Mouse (Mus musculus) CH12.LX (cell line): Measurements from ENCODE around the gene Uox. TPM values are rescaled to one million over a fixed set of nuclear protein-coding genes. Genes with fewer than 3 reads are reported as not detected.

Source experiments
- DNase-seq: peaks from one replicate; pipeline ENCODE4 v3.0.0-alpha.2; 2013; ENCODE audit errors: extremely low read depth
- H3K27ac ChIP-seq: 2 replicates; pipeline ENCODE4 v1.5.1; 2012; ENCODE audit warnings: low read depth, mild to moderate bottlenecking, control low read depth, moderate library complexity; ENCODE audit not compliant: insufficient read depth
- H3K27me3 ChIP-seq: replicated peaks from 2 replicates; pipeline ENCODE3; 2012; ENCODE audit warnings: inconsistent platforms
- H3K36me3 ChIP-seq, 2 experiments: replicated peaks in 1 of 2; 2 replicates each; pipeline versions ENCODE3 to v1.6.1; 2012; ENCODE audit warnings: inconsistent platforms in 1 of 2, low read length in 1 of 2, mild to moderate bottlenecking in 1 of 2, mixed read lengths in 1 of 2, moderate library complexity in 1 of 2; ENCODE audit not compliant: control insufficient read depth in 1 of 2, insufficient read depth in 1 of 2
- H3K4me1 ChIP-seq, 2 experiments: 2 replicates each; pipeline ENCODE4 v1.6.1; 2012; ENCODE audit warnings: inconsistent platforms in 1 of 2, moderate library complexity in 1 of 2; ENCODE audit not compliant: insufficient read depth in 2 of 2, control insufficient read depth in 1 of 2
- H3K4me2 ChIP-seq: 2 replicates; pipeline ENCODE4 v1.6.1; 2012; ENCODE audit warnings: low read depth, mild to moderate bottlenecking, control low read depth; ENCODE audit not compliant: poor library complexity, insufficient read depth, severe bottlenecking
- H3K4me3 ChIP-seq, 3 experiments: fragments of 150-350 bp in 1 of 3; sonication (generic) in 1 of 3; replicated peaks in 1 of 3; 2 replicates each; pipeline versions ENCODE3 to v1.5.1; 2011 to 2012; ENCODE audit warnings: low read depth in 2 of 3, low read length in 2 of 3, mild to moderate bottlenecking in 2 of 3, moderate library complexity in 2 of 3, control low read depth in 1 of 3, improper control_type of control experiment in 1 of 3, inconsistent platforms in 1 of 3, mixed read lengths in 1 of 3; ENCODE audit not compliant: poor library complexity in 1 of 3
- H3K79me2 ChIP-seq: replicated peaks from 2 replicates; pipeline ENCODE4 v1.6.1; 2012; ENCODE audit warnings: mild to moderate bottlenecking, moderate library complexity; ENCODE audit not compliant: control insufficient read depth, poor library complexity, insufficient read depth, severe bottlenecking; ENCODE audit errors: extremely low read depth
- H3K9ac ChIP-seq: 2 replicates; pipeline ENCODE4 v1.6.1; 2012; ENCODE audit warnings: low read depth, mild to moderate bottlenecking, control low read depth, moderate library complexity; ENCODE audit not compliant: insufficient read depth
- H3K9me3 ChIP-seq: replicated peaks from 2 replicates; pipeline ENCODE3; 2012; ENCODE audit warnings: low read length, inconsistent platforms, mixed read lengths
- BHLHE40 ChIP-seq: IDR thresholded peaks from 2 replicates; pipeline ENCODE4 v1.6.1; 2011; ENCODE audit warnings: mild to moderate bottlenecking, low read depth, low read length, improper control_type of control experiment
- CHD1 ChIP-seq: IDR thresholded peaks from 2 replicates; pipeline ENCODE4 v1.6.1; 2012; ENCODE audit warnings: low read depth, low read length, improper control_type of control experiment, inconsistent platforms
- CHD2 ChIP-seq: IDR thresholded peaks from 2 replicates; pipeline ENCODE4 v1.6.1; 2011; ENCODE audit warnings: low read length, improper control_type of control experiment
- CTCF ChIP-seq, 2 experiments: IDR thresholded peaks in 1 of 2; conservative IDR thresholded peaks in 1 of 2; 2 replicates each; pipeline ENCODE4 v1.5.1; 2011 to 2012; ENCODE audit warnings: low read depth in 2 of 2, low read length in 2 of 2, improper control_type of control experiment in 1 of 2, inconsistent platforms in 1 of 2, mild to moderate bottlenecking in 1 of 2, moderate library complexity in 1 of 2
- GABPA ChIP-seq: IDR thresholded peaks from 2 replicates; pipeline ENCODE4 v1.6.1; 2012; ENCODE audit warnings: low read depth, low read length, improper control_type of control experiment, inconsistent platforms; ENCODE audit not compliant: insufficient replicate concordance
- IRF4 ChIP-seq: IDR thresholded peaks from 2 replicates; pipeline ENCODE4 v1.6.1; 2014; ENCODE audit warnings: low read depth, mild to moderate bottlenecking, inconsistent platforms, low read length, improper control_type of control experiment
- JUND ChIP-seq: conservative IDR thresholded peaks from 2 replicates; pipeline ENCODE4 v1.6.1; 2011; ENCODE audit warnings: low read depth, low read length, improper control_type of control experiment
- MAFK ChIP-seq: IDR thresholded peaks from 2 replicates; pipeline ENCODE4 v1.6.1; 2011; ENCODE audit warnings: low read length, improper control_type of control experiment; ENCODE audit not compliant: insufficient replicate concordance
- MEF2A ChIP-seq: IDR thresholded peaks from 2 replicates; pipeline ENCODE4 v1.6.1; 2014; ENCODE audit warnings: low read depth, mild to moderate bottlenecking, inconsistent platforms, low read length, improper control_type of control experiment, borderline replicate concordance
- MXI1 ChIP-seq: IDR thresholded peaks from 2 replicates; pipeline ENCODE4 v1.6.1; 2011; ENCODE audit warnings: mild to moderate bottlenecking, low read depth, low read length, improper control_type of control experiment
- NELFE ChIP-seq: IDR thresholded peaks from 2 replicates; pipeline ENCODE4 v1.6.1; 2011; ENCODE audit warnings: low read depth, low read length, improper control_type of control experiment
- NRF1 ChIP-seq: IDR thresholded peaks from 2 replicates; pipeline ENCODE4 v1.6.1; 2014; ENCODE audit warnings: low read depth, mild to moderate bottlenecking, inconsistent platforms, low read length, improper control_type of control experiment, moderate library complexity
- PAX5 ChIP-seq: IDR thresholded peaks from 2 replicates; pipeline ENCODE4 v1.6.1; 2012; ENCODE audit warnings: low read length, inconsistent platforms, mixed read lengths
- POLR2AphosphoS2 ChIP-seq: IDR thresholded peaks from 2 replicates; pipeline ENCODE4 v1.6.1; 2011; ENCODE audit warnings: low read depth, low read length, improper control_type of control experiment
- RAD21 ChIP-seq: IDR thresholded peaks from 2 replicates; pipeline ENCODE4 v1.6.1; 2011; ENCODE audit warnings: low read depth, mild to moderate bottlenecking, low read length, improper control_type of control experiment, moderate library complexity
- RCOR1 ChIP-seq: conservative IDR thresholded peaks from 2 replicates; pipeline ENCODE4 v1.6.1; 2012; ENCODE audit warnings: low read depth, mild to moderate bottlenecking, inconsistent platforms, low read length, improper control_type of control experiment
- SIN3A ChIP-seq: IDR thresholded peaks from 2 replicates; pipeline ENCODE4 v1.6.1; 2012; ENCODE audit warnings: low read length, improper control_type of control experiment, inconsistent platforms
- TBP ChIP-seq: conservative IDR thresholded peaks from 2 replicates; pipeline ENCODE4 v1.6.1; 2011; ENCODE audit warnings: low read depth, low read length, improper control_type of control experiment
- UBTF ChIP-seq: IDR thresholded peaks from 2 replicates; pipeline ENCODE4 v1.6.1; 2012; ENCODE audit warnings: low read depth, mild to moderate bottlenecking, inconsistent platforms, low read length, improper control_type of control experiment, moderate library complexity
- ZC3H11A ChIP-seq: IDR thresholded peaks from 2 replicates; pipeline ENCODE4 v1.6.1; 2012; ENCODE audit warnings: low read depth, mild to moderate bottlenecking, inconsistent platforms, low read length, improper control_type of control experiment
- ZKSCAN1 ChIP-seq: IDR thresholded peaks from 2 replicates; pipeline ENCODE4 v1.6.1; 2012; ENCODE audit warnings: low read depth, inconsistent platforms, low read length, improper control_type of control experiment, borderline replicate concordance
- ZMIZ1 ChIP-seq: IDR thresholded peaks from 2 replicates; pipeline ENCODE4 v1.6.1; 2012; ENCODE audit warnings: low read depth, mild to moderate bottlenecking, inconsistent platforms, low read length, improper control_type of control experiment
- ZNF384 ChIP-seq: IDR thresholded peaks from 2 replicates; pipeline ENCODE4 v1.6.1; 2012; ENCODE audit warnings: low read depth, low read length, improper control_type of control experiment, inconsistent platforms
- dilution Hi-C: fragments of 300-500 bp; cut with MboI; formaldehyde crosslinking; loops from 2 replicates; pipeline ENCODE4 v1.14.3; 2020; ENCODE audit warnings: low sequenced_read_pairs; ENCODE audit not compliant: extremely low pct_unique_long_range_greater_than_20kb, extremely low pct_ligation_motif_present
- in situ Hi-C: fragments of 300-500 bp; cut with MboI; formaldehyde crosslinking; loops from 3 replicates; pipeline ENCODE4 v1.14.3; 2019; ENCODE audit warnings: low sequenced_read_pairs, low pct_ligation_motif_present, low pct_unique_long_range_greater_than_20kb, mixed read lengths
- polyA plus RNA-seq: library from polyadenylated mRNA; unstranded; fragments of >175 nt; gene quantifications from 2 replicates; pipeline ENCODE4 v1.2.1, GENCODE M21; 2012; ENCODE audit warnings: low read depth; ENCODE audit not compliant: insufficient read length
- total RNA-seq, 2 experiments: library from RNA; depleted of rRNA; stranded (reverse); fragments of 300-350 nt in 1 of 2; fragments of >200 nt in 1 of 2; gene quantifications; 2 replicates each; pipeline ENCODE4 v1.2.3; 2012 to 2014

Gene Uox
- total and polyA plus RNA-seq, 3 experiments, result not detected

DNA sequence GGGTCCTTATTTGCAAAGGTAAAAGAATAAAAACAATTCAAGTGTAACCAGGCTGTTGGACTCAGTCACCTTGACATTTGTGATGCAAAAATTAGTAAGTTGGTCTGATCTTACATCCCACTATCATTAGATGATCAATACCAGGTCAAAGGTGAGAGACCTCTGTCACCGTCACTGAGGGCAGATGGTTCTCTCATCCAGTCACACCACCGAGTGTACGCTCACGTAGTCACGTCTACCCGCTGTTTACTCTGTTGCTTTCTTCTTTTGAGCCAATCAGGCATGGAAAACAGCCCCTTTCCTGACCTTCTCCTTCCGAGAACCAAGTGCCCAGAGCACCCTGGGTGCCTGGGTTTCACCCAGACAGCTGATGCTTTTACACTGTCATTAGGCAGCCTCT lies 20.9 kb downstream of the Uox start:
- Histone ChIP-seq H3K9me3 (no peaks in the 10 kb centered on the region), H3K27me3 (no peaks in the 10 kb centered on the region), H3K4me1 (peaks cover 7% of the 10 kb centered on the region in 2 experiments; a peak in 3 of 4 replicates), H3K79me2 (no peaks in the 10 kb centered on the region), H3K36me3 (no peaks in the 10 kb centered on the region), H3K4me3 (no peak overlapping the region), H3K9ac (no peak overlapping the region), H3K27ac (no peak overlapping the region), H3K4me2 (no peak overlapping the region)
- in situ Hi-C loops, result no loop called here
- dilution Hi-C loops, result no loop called here
- no peak for DNase-seq
- TF ChIP-seq ZMIZ1 (no peak), RCOR1 (no peak), UBTF (no peak), JUND (no peak), POLR2AphosphoS2 (no peak), ZNF384 (no peak), GABPA (no peak), NRF1 (no peak), ZKSCAN1 (no peak), CTCF (conservative IDR thresholded peaks at IDR 0.05 in 1 of 2, IDR thresholded peaks at IDR 0.05 in 1 of 2; ENCODE audit: low read depth in 2 of 2, low read length in 2 of 2) (no peak), ZC3H11A (no peak), RAD21 (no peak), IRF4 (no peak), NELFE (no peak), CHD1 (no peak), PAX5 (no peak)

DNA sequence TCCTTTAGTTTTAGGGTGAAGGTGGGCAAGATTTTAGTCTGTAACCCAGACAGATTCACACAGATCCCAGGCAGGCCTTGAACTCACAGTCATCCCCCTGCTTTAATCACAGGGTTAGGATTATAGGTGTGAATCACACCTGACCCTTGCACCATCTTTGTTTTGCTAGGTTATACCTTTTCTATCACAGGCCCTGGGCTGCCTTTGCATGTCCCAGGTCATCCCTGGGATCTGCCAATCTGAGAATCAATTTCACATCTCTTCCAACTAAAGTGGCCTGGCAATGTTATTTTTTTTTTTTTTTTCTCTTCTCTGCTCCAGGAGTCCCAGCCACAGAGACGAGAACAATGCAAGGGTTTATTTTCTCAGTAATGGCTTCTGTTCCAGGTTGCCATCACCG lies 21.4 kb downstream of the Uox start:
- dilution Hi-C loops (no loop called here), in situ Hi-C loops (no loop called here)
- Histone ChIP-seq H3K36me3 (no peaks in the 10 kb centered on the region), H3K4me3 (no peak overlapping the region), H3K79me2 (no peaks in the 10 kb centered on the region), H3K27me3 (no peaks in the 10 kb centered on the region), H3K4me2 (no peak overlapping the region), H3K4me1 (peaks cover 6 to 7% of the 10 kb centered on the region in 2 experiments; a peak in 3 of 4 replicates), H3K27ac (no peak overlapping the region), H3K9ac (no peak overlapping the region), H3K9me3 (no peaks in the 10 kb centered on the region)
- DNase-seq, result no peak
- TF ChIP-seq MAFK (no peak), SIN3A (no peak), CHD1 (no peak), ZC3H11A (no peak), BHLHE40 (no peak), TBP (no peak), MXI1 (no peak), CHD2 (no peak), MEF2A (no peak), PAX5 (no peak)
- TF ChIP-seq, all 38 proteins: peak for 0
